Mouse (Mus musculus) heart, embryonic 15.5 days (tissue): Measurements from ENCODE around the gene Osbpl6. TPM values are rescaled to one million over a fixed set of nuclear protein-coding genes. Genes with fewer than 3 reads are reported as not detected.

Experiments used
- ATAC-seq: fragments of 200-750 bp; cut with Nextera tagmentation; replicated peaks from 2 replicates; pipeline ENCODE4 v1.8.0; 2017; ENCODE audit warnings: low read depth, moderate TSS enrichment; ENCODE audit not compliant: insufficient number of reproducible peaks, insufficient read depth, low FRiP score
- H3K27ac ChIP-seq: fragments of 300-500 bp; sonication (generic); 2 replicates; pipeline ENCODE4 v1.5.1; 2015; ENCODE audit warnings: mild to moderate bottlenecking, inconsistent platforms
- H3K27me3 ChIP-seq: fragments of 300-500 bp; sonication (generic); 2 replicates; pipeline ENCODE4 v1.6.1; 2015; ENCODE audit warnings: inconsistent platforms
- H3K36me3 ChIP-seq: fragments of 300-500 bp; sonication (generic); 2 replicates; pipeline ENCODE4 v1.6.1; 2015; ENCODE audit warnings: mild to moderate bottlenecking, inconsistent platforms
- H3K4me1 ChIP-seq: fragments of 300-500 bp; sonication (generic); replicated peaks from 2 replicates; pipeline ENCODE4 v1.6.1; 2015; ENCODE audit warnings: inconsistent platforms
- H3K4me2 ChIP-seq: fragments of 300-500 bp; sonication (generic); 2 replicates; pipeline ENCODE4 v1.6.1; 2015; ENCODE audit warnings: inconsistent platforms, mild to moderate bottlenecking, moderate library complexity
- H3K4me3 ChIP-seq: fragments of 300-500 bp; sonication (generic); 2 replicates; pipeline ENCODE4 v1.5.1; 2015; ENCODE audit warnings: mild to moderate bottlenecking, inconsistent platforms
- H3K9ac ChIP-seq: fragments of 300-500 bp; sonication (generic); 2 replicates; pipeline ENCODE4 v1.6.1; 2015; ENCODE audit warnings: mild to moderate bottlenecking, inconsistent platforms
- H3K9me3 ChIP-seq: fragments of 300-500 bp; sonication (generic); replicated peaks from 2 replicates; pipeline ENCODE4 v1.6.1; 2016; ENCODE audit warnings: inconsistent platforms
- WGBS: fragments of 180-500 bp; shearing (Covaris S2); methylation state at CpG from one replicate; pipeline ENCODE4 v1.1.7; 2015; ENCODE audit warnings: mixed read lengths; 5-methylcytosine and 5-hydroxymethylcytosine counted together
- polyA plus RNA-seq: library from polyadenylated mRNA; unstranded; fragments of >200 nt; fragmentation: Nextera tagmentation; extraction: Ambion mirVana; gene quantifications from 2 replicates; pipeline ENCODE4 v1.2.1, GENCODE M21; 2015

Osbpl6 gene
- polyA plus RNA-seq, 1 experiment from 2014 or later, result 3.9 TPM

DNA sequence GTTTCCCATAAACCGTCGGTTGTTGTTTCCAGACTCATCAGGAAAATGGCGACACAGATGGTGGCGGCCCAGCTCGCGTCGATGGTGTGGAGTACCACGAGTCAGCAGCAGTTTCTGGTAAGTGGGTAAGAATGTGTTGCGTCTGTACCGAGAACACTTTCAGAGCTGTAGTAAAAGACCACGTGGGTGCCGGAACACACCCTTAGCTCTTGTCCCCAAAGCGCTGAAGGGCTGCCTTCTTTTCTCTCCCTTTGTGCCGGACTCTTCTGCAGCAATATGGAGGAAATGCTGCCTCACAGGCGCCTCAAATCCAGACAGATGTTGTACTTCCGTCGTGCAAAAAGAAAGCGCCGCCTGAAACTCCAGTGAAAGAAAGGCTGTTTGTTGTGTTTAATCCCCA lies 27.7 kb upstream of the Osbpl6 start:
- Histone ChIP-seq H3K9ac (no peak overlapping the region), H3K4me2 (no peak overlapping the region), H3K4me1 (no peaks in the 10 kb centered on the region), H3K9me3 (no peaks in the 10 kb centered on the region), H3K27me3 (no peaks in the 10 kb centered on the region), H3K36me3 (peaks cover 71% of the 10 kb centered on the region), H3K27ac (no peak overlapping the region), H3K4me3 (no peak overlapping the region)
- 92% methylated on average over 19 of the region's 19 CpGs for WGBS
- ATAC-seq, result no peak

DNA sequence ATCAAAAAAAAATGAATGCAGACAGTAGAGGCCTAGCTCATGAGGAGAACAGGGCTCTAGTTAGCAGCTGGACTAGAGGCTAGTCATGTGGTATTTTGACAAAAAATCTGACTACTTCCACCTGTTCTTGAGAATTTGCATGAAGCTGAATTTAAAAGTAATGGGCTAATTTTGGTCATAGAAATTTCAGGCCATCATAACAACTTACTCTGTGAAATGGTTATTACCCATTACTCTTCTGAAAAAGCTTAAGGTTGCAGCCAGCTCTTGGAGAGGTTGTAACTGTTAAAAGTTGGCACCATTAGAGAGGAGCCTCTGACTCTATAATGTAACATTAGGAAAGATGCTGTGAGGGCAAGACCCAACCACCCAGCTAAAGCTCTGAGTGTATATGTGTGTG lies 19.8 kb upstream of the Osbpl6 start:
- peaks cover 18% of the 10 kb centered on the region for H3K36me3 ChIP-seq
- ATAC-seq, result no peak

DNA sequence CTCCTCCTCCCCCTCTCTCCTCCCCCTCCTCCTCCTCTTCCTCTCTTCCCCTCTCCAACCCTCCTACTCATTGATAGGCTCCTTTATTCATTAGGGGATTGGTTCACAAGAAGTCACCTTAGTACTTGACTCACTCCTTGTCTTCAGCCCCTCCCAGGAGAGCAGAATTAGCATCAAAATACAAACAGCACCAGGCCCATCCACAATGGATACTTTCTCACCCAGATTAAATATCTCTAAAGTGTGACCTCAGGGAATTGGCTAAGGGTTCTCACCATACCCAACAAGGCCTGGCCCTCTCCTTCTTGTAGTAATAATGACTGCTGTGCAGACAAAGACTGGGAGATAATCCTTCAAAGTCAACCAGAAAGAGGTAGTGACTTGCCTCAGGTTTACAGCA lies 6.1 kb upstream of the Osbpl6 start:
- Histone ChIP-seq H3K9me3 (no peaks in the 10 kb centered on the region), H3K4me2 (no peak overlapping the region), H3K4me1 (no peaks in the 10 kb centered on the region), H3K36me3 (no peaks in the 10 kb centered on the region), H3K4me3 (no peak overlapping the region), H3K27me3 (peaks cover 21% of the 10 kb centered on the region), H3K9ac (no peak overlapping the region), H3K27ac (no peak overlapping the region)
- no peak for ATAC-seq

More for the DNA sequence above, 19.8 kb upstream of the Osbpl6 start:
- H3K4me1 ChIP-seq, result no peaks in the 10 kb centered on the region
- H3K4me3 ChIP-seq, result no peak overlapping the region
- H3K9ac ChIP-seq, result no peak overlapping the region
- H3K9me3 ChIP-seq, result no peaks in the 10 kb centered on the region
- no peak overlapping the region for H3K4me2 ChIP-seq
- no peaks in the 10 kb centered on the region for H3K27me3 ChIP-seq
- no peak overlapping the region for H3K27ac ChIP-seq

DNA sequence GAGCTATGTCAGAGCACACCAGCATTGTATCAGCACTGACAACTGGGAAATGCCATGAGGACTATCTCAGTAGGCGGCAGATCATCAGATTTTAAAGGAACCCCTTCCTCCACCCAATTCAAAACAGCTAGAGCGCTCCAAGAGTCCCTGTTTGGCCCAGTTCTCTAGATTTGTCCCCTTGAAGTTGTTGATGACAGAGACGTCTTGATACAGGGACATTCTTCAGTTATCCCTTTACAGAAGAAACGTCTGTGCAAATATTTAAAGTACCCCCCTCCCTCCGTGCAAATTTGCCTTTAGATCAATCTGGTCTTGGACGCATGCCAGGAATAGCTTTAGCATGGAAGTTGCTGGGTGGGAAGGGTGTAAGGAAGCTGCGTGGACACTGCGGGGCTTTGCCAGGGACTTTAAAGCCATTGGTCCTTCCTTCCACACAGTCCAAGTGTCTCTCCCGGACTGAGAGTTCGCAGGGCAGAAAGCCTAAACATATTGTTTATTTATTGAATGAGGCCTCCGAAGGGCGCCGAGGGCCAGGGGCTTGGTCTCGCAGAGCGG lies 635 bp upstream of the Osbpl6 start:
- peak overlapping the region; percentile 66 for H3K27ac ChIP-seq
- peak overlapping the region; percentile 99 for H3K4me2 ChIP-seq
- peak overlapping the region; percentile 93 for H3K4me3 ChIP-seq
- peaks cover 25% of the 10 kb centered on the region for H3K27me3 ChIP-seq
- WGBS, result 4% methylated on average over 15 of the region's 15 CpGs
- 0 out of 2 replicates have a peak, but pooled peaks have one; percentile 8 for ATAC-seq
- H3K4me1 ChIP-seq, result peaks cover 7% of the 10 kb centered on the region
- H3K9me3 ChIP-seq, result no peaks in the 10 kb centered on the region
- no peaks in the 10 kb centered on the region for H3K36me3 ChIP-seq
- H3K9ac ChIP-seq, result peak overlapping the region; percentile 88

DNA sequence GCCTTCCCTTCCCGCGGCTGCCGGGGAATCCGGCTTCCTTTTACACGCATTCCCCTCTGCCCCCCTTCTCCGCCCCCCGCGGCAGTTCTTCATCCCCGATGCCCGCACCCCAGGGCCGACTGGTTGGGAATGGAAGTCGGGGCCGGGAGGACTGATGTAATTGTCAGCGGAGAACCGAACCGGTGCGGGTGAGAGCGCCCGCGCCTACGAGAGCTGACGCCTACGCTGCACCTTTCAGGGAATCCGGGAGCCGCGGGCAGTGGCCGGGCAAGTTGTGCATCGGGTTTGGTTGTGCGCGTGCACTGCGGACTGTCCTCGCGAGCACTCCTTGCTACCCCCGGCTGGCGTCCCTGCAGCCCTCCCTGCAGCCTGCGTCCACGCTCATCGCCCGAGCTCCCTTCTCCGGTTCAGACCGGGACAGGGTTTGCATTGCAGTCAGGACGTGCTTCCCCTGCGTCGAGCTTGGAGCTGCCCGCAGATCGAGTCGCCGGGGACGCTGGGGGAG lies 681 bp downstream of the Osbpl6 start:
- peak overlapping the region; percentile 66 for H3K27ac ChIP-seq
- H3K9me3 ChIP-seq, result no peaks in the 10 kb centered on the region
- H3K9ac ChIP-seq, result peak overlapping the region; percentile 88
- H3K36me3 ChIP-seq, result no peaks in the 10 kb centered on the region
- H3K4me1 ChIP-seq, result peaks cover 7% of the 10 kb centered on the region
- peak; percentile 56 for ATAC-seq
- H3K27me3 ChIP-seq, result peaks cover 22% of the 10 kb centered on the region
- peak overlapping the region; percentile 93 for H3K4me3 ChIP-seq
- under 1% methylated on average over 48 of the region's 49 CpGs for WGBS
- H3K4me2 ChIP-seq, result peak overlapping the region; percentile 99

DNA sequence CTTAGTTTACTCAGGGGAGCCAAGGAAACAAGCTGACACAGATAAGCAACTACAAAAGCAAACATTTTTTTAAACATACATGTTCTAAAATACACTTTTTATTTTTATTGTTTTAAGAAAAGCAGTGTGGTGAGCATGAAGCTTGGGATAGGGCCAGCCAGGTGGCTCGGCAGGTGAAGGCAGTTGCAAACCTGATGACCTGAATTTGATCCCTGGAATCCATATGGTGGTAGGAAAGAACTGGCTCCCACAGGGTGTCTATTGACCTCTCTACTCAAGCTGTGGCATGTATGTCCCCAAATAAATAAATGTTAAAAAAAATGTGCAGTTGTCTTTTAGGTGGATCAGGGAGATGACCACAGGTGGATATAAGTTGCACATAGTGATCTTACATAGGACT lies 3.2 kb downstream of the Osbpl6 start:
- no peaks in the 10 kb centered on the region for H3K36me3 ChIP-seq
- 72% methylated on average over 1 of the region's 1 CpGs for WGBS
- ATAC-seq, result no peak

DNA sequence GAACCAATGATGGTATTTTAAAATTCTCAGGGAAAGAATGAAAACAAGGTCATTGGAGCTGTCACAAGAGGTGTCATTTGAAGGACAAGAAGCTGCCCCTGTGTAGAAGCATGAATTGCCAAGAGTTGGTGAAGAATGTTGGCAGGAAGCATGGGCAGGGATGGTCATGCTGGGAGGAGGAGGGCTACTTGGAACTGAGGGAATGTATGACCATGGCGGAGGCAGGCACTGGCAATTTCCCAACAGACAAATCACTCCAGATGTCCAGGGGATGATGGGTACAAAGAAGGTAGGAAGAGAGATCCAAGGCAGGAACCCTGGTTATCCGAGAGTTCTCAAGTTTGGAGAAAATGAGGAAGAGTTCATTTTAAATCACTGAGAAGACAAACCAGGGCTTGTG lies 3.7 kb downstream of the Osbpl6 start:
- Histone ChIP-seq H3K9me3 (no peaks in the 10 kb centered on the region), H3K4me1 (peaks cover 7% of the 10 kb centered on the region), H3K9ac (no peak overlapping the region), H3K27me3 (peaks cover 5% of the 10 kb centered on the region), H3K4me3 (no peak overlapping the region), H3K36me3 (no peaks in the 10 kb centered on the region), H3K27ac (no peak overlapping the region), H3K4me2 (no peak overlapping the region)
- 80% methylated on average over 2 of the region's 2 CpGs for WGBS
- no peak for ATAC-seq

More for the DNA sequence above, 3.2 kb downstream of the Osbpl6 start:
- no peaks in the 10 kb centered on the region for H3K9me3 ChIP-seq
- no peak overlapping the region for H3K4me2 ChIP-seq
- H3K27ac ChIP-seq, result no peak overlapping the region
- no peak overlapping the region for H3K4me3 ChIP-seq
- H3K27me3 ChIP-seq, result peaks cover 10% of the 10 kb centered on the region
- peaks cover 7% of the 10 kb centered on the region for H3K4me1 ChIP-seq
- no peak overlapping the region for H3K9ac ChIP-seq

DNA sequence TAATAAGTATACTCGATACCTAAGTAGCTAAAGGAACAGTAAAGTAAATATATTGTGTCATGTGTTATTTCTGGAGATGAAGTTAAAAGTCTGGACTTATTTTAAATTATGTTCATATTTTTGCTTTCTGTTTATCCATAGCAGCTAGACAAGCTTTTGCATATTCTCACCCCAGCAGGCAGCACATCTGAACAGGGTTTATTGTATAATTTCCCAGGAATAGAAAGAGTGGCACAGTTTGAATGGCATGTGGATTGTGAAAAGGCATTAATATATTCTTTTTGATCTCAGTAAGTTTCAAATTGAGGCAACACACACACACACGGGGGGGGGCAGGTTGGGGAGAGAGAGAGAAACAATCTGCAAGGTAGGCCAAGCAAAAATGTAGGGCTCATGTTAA lies 6.6 kb downstream of the Osbpl6 start:
- Histone ChIP-seq H3K4me1 (no peaks in the 10 kb centered on the region), H3K4me3 (no peak overlapping the region), H3K36me3 (no peaks in the 10 kb centered on the region), H3K27me3 (no peaks in the 10 kb centered on the region), H3K27ac (no peak overlapping the region), H3K9me3 (no peaks in the 10 kb centered on the region), H3K9ac (no peak overlapping the region), H3K4me2 (no peak overlapping the region)
- ATAC-seq, result no peak
- WGBS, result 75% methylated on average over 2 of the region's 2 CpGs

DNA sequence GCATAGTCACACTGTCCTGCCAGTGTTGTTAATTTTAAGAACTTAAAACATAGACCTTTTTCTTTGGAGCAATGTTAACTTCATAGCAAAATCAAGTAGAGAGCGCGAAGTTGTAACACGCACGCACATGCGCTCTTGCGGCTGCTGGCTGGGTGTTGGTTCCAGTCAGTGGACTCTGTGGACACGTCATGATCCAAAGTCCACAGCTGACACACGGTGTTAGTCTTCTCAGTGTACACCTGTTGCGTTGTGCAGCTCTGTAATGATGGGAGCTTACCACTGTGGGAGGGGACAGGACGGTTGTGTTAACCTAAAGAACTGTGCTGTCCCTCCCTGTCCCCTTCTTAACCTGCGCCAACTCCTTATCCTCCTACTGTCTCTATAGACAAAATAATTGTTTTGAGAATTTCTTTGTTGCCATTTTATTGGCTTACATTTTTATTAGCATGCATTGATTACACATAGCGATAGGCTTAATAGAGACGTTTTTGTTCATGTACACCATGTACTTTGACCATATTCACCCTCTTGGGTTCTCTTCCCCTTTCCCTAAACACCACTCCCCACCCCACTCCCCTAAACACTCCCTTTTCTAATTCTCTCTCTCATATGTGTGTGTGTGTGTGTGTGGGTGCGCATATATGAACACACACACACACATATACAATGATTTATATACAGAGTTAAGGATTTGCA lies 11.3 kb downstream of the Osbpl6 start:
- ATAC-seq, result no peak
- 92% methylated on average over 14 of the region's 14 CpGs for WGBS
- Histone ChIP-seq H3K4me3 (no peak overlapping the region), H3K4me1 (no peaks in the 10 kb centered on the region), H3K36me3 (no peaks in the 10 kb centered on the region), H3K27me3 (no peaks in the 10 kb centered on the region), H3K4me2 (no peak overlapping the region), H3K9me3 (no peaks in the 10 kb centered on the region), H3K27ac (no peak overlapping the region), H3K9ac (no peak overlapping the region)

DNA sequence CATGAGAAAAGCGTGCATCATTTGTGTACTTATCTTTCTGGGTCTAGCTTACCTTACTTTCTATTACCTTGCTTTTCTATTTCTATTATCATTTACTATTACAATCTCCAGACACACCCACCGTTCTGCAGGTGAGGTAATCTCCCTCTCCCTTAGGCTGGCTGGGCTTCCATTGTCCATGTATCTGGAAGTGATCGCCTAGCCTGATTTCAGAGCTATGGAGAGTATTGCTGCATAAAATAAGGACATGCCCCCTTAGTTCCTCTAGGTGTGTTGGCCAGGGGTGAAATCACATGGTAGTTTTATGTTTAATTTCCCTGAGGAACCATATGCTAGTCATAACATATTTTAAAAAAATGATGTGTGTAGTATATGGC lies 11.8 kb downstream of the Osbpl6 start:
- H3K27me3 ChIP-seq, result no peaks in the 10 kb centered on the region
- H3K4me3 ChIP-seq, result no peak overlapping the region
- 90% methylated on average over 3 of the region's 3 CpGs for WGBS
- no peaks in the 10 kb centered on the region for H3K4me1 ChIP-seq
- H3K9me3 ChIP-seq, result no peaks in the 10 kb centered on the region
- no peak overlapping the region for H3K4me2 ChIP-seq
- no peak for ATAC-seq
- no peak overlapping the region for H3K9ac ChIP-seq
- H3K27ac ChIP-seq, result no peak overlapping the region
- no peaks in the 10 kb centered on the region for H3K36me3 ChIP-seq

DNA sequence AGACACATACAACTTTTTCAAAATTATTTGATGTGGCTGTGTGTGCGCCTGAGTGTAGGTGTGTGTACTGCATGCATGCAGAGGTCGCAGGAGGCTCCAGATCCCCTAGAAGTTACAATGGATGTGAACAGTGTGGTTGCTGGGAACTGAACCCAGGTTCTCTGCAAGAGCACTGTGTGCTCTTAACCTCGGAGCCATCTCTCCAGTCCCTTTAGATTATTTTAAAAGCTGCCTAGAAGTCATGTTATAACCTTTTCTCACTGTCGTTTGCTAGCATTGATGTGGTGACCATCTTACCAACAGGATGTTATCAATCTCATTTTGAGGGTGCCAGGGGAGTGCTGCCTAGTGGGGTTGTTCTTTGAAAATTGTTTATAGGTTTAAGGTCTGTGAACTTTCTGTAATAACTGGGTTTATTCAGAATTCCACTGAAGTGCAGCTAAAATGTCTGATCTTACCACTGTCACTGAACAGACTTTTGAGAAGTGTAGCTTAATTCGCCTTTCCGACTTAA lies 15.2 kb downstream of the Osbpl6 start:
- no peak for ATAC-seq
- Histone ChIP-seq H3K4me2 (no peak overlapping the region), H3K9ac (no peak overlapping the region), H3K27ac (no peak overlapping the region), H3K27me3 (no peaks in the 10 kb centered on the region), H3K9me3 (no peaks in the 10 kb centered on the region), H3K4me1 (no peaks in the 10 kb centered on the region), H3K4me3 (no peak overlapping the region), H3K36me3 (no peaks in the 10 kb centered on the region)
- 71% methylated on average over 6 of the region's 6 CpGs for WGBS

DNA sequence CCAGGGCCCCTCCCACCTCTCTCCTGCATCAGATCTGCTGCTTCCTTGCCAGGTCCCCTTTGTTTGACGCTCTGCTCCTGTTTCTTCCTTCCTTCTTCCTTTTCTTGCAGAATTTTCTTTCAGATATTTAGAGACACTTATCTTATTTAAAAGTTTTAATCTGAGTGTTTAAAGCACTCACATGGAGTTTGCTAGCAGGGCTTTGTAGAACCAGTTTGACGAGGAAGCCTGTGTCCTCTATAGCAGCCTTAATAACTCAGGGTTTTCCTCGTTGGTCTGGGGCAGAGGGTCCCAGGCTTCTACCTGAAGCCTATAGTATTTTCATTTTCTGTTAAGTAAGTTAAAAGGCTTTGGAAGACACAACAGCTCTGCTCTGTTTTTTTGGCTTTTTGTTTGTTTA lies 20.5 kb downstream of the Osbpl6 start:
- H3K27me3 ChIP-seq, result no peaks in the 10 kb centered on the region
- H3K4me3 ChIP-seq, result no peak overlapping the region
- 59% methylated on average over 3 of the region's 3 CpGs for WGBS
- no peak overlapping the region for H3K9ac ChIP-seq
- H3K4me2 ChIP-seq, result no peak overlapping the region
- no peak for ATAC-seq
- no peak overlapping the region for H3K27ac ChIP-seq
- no peaks in the 10 kb centered on the region for H3K36me3 ChIP-seq
- no peaks in the 10 kb centered on the region for H3K4me1 ChIP-seq
- H3K9me3 ChIP-seq, result no peaks in the 10 kb centered on the region
